Mouse (Mus musculus) CD4-positive helper T cell, adult 2 months (primary cell): ENCODE results near the gene Pik3c2a.
"Not testable (repeated sequence)": the region's sequence is repeated elsewhere in the genome, so short reads cannot be mapped to it uniquely, and the experiment has no call there.

Experiments
- DNase-seq: peaks from one replicate; pipeline ENCODE4 v3.0.0-alpha.2; 2012; ENCODE audit warnings: low read depth, missing footprints, low spot score

Pik3c2a gene

DNA sequence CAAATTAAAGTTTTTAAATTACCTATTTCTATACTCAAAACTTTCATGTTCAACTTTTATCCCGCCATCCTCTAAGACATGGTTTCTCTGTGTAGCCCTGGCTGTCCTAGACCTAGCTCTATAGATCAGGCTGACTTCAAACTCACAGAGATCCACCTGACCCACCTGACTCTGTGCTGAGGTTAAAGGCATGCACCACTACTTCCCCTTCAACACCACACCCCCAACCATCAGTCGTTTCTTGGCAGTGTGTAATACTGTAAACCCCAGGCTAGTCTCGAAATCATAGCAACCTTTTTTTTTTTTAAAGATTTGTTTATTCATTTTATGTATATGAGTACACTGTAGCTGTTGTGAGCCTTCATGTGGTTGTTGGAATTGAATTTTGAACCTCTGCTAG lies 50.9 kb downstream of the Pik3c2a start:
- DNase-seq, result no peak

DNA sequence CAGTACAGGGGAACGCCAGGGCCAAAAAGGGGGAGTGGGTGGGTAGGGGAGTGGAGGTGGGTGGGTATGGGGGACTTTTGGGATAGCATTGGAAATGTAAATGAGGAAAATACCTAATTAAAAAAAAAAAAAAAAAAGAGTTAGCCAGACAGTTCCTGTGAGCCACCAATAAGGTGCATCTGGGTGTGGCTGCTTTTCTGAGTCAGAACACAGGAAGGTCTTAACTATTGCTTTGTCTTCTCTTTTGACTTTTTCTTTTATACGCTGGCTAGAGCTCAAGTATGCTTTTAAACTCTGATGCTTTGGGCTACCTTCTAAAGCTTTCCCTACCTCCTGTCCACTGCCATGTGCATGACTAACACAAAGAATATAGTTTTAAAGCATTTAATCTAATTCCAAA lies 55.9 kb downstream of the Pik3c2a start:
- not testable (repeated sequence) for DNase-seq

DNA sequence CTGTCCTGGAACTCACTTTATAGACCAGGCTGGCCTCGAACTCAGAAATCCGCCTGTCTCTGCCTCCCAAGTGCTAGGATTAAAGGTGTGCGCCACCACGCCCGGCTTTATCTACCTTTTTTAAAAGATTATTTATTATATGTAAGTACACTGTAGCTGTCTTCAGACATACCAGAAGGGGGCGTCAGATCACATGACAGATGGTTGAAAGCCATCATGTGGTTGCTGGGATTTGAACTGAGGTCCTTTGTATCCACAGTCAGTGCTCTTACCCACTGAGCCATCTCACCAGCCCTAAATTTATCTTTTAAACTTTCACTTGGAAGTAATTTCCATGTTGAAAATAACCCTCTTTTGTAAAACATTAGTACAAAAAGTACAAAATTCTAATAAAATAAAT lies 64.1 kb downstream of the Pik3c2a start:
- not testable (repeated sequence) for DNase-seq

DNA sequence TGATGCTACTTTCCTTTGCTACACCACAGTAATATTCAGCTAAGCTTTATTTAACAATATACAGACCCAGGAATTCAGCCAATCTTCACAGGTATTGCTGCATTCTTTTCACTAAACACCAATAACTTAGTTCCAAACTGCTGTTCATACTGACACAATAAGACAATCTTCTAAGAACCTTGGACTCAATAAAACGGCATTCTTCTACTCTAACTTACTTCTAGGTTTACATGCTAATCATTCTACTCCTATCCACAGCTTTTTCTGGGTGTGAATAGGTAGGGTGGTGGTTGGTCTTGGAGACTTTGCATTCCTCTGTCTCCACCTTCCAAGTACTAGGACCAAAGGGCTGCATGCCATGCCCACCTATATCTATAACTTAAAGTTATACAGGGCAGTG lies 69.0 kb downstream of the Pik3c2a start:
- no peak for DNase-seq

DNA sequence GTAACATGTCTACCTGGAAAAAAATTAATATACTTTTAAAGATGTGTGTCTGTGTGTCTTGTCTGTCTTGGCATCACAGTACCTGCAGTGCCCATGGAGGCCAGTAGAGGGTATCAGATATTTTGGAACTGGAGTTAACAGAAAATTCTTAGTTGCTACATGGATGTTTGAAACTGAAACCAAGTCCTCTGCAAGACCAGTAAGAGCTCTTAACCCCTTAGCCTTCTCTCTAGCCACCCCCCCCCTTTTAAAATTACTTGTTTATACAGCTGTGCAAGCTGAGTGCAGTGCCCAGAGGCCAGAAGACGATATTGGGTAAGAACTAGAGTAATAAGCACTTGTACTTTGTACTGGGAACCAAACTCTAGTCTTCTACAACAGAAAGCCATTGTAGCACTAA lies 107.0 kb downstream of the Pik3c2a start:
- DNase-seq, result peak; percentile 81

DNA sequence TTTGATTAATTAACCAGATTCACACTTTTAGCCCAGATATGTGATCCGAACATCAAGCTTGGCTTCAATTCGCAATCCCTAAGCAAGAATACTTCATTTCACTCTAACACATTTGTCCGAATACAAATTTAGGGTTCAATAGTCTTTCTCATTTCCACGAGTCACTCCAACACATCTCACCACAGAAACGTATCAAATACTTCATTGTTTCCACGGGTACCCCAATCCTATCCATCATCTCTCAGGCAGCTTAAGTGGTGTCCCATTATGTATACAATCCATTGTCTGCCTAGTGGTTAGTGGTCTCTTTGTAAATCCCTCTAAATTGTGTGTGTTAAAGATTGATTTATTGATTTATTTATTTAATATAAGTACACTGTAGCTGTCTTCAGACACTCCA lies 108.1 kb downstream of the Pik3c2a start:
- no peak for DNase-seq

DNA sequence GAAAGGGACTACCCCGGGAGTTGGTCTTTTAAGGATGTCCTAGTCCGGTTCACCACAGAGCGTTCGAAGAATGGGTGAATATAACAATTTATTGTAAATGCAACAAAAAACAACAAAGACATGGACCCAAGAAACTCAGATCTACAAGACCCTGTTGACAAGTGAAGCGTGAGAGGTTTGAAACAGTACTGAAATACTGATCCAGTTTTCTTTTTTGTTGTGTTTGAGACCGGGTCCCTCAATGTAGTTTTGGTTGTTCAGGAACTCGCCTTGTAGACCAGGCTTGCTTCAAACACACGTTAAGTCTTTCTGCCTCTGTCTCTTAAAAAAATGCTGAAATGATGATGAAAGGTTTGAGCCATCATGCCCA lies 108.6 kb downstream of the Pik3c2a start:
- no peak for DNase-seq

DNA sequence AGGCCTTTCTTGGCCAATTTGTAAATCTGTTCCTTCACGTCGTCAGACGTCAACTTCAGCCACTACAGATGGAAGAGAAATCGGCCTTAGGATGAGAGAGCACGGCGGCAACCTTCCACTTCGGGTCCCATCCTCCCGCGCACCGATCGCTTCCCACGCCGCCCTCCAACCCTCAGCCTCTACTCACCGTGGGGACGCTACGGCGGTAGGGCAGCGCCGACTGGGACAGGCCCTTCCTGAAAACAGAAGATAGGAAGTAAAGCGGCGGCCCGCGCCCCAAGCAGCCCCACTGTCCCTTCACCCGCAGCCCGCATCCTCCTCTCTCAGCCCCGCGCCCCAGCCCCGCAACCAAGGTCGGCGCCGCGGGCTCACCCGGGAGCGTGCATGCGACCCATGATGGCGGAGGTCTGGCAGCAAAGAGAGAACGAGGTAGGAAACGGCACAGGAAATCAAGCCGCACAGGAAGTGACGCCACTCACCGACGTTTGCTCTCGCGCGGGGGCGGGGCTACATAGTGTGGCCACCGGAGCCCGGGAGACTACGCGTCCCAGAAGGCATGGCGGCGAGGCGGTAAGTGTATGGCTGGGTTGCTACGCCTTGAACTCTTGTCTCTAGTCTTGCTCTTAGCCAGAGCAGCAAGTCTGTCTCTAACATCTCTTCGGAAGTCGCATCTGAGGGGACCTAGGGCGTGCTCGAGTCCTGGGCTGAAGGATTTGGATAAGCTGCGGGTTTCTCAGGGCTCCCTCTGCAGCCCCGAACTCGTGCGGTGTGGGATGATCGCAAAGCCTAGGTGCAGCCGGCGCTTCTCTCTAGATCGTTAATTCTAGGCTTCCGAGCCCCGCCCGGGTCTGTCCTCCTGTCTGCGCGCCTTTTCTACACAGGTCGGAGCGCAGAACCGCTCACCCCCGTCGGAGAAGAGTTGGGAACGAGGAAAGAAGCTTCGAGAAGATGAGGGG lies 109.3 kb downstream of the Pik3c2a start, which contains the start of gene Rps13:
TSS of gene Rps13 (minus strand) at position 483 of the 956 bp plus-strand sequence.
- peak; percentile 96 for DNase-seq

DNA sequence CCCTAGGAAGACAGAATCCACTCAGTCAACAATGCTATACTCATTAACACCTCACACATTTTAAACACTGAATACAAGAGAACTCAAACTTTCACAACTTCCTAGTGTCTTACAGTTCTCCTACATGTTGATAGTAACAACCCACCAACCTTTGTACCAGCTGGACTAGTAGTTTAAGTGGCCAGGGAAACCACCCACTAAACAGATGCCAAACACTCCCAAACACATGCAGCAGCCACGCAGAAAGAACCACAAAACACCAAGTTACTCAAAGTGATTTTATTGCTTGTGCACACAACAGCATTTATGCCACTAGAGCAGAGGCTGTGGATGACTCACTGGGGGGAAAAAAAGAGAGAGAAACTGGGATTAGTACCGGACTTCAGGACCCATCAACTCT lies 112.0 kb downstream of the Pik3c2a start:
- DNase-seq, result no peak

DNA sequence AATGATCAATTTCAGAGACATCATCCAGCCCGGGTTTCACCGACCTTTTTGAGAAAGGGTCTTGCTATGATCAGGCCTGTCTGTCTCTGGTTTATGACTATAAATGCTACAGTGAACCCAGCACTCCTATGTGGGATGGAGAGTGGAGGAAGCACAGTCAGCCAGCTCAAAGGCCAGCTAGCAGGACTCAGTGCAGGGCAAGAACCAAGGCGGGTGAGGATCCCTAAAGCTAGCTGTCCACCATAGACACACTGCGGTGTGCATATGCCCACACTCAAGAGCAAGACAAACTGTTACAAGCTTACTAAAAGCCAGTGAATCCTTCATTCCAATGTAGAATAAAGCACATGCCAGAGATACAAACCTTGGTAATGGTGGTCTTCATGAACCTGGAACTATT lies 113.4 kb downstream of the Pik3c2a start:
- DNase-seq, result no peak

DNA sequence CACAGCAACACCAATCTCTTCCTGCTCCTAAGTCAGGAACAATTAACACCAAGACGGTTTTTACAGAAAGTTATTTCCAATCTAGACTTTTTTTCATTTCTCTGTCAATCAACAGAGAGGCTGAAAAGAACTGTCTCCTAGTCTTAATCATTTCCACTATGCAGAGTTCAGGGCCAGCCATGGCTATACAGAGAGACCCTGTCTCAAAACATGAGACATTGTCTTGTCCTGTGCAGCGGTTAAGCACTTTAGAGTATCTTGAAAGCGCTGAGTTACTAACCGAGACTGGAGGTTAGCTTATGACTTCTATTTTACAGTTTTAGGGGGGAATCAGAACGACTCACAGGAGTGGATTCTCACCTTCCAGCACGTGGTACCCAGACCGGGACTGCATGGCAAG lies 114.5 kb downstream of the Pik3c2a start:
- DNase-seq, result no peak

DNA sequence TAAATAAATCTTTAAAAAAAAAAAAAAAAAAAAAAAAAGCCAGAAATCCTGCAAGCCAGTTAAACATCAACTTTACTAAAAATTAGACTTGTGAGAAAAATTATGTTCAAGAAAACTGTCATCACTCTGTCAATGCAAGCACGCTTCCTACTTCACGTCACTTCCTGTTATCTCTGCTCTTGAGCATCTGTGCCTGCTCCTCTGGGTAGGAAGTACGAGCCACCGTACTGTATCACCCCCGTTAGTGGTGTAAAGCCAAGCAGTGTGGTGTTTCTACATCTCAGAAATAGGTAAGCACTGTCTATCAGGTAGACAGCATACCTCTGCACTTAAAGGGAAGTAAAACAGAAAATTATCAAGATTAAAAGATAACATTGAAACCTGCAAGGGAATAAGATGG lies 115.3 kb downstream of the Pik3c2a start:
- DNase-seq, result peak; percentile 81

DNA sequence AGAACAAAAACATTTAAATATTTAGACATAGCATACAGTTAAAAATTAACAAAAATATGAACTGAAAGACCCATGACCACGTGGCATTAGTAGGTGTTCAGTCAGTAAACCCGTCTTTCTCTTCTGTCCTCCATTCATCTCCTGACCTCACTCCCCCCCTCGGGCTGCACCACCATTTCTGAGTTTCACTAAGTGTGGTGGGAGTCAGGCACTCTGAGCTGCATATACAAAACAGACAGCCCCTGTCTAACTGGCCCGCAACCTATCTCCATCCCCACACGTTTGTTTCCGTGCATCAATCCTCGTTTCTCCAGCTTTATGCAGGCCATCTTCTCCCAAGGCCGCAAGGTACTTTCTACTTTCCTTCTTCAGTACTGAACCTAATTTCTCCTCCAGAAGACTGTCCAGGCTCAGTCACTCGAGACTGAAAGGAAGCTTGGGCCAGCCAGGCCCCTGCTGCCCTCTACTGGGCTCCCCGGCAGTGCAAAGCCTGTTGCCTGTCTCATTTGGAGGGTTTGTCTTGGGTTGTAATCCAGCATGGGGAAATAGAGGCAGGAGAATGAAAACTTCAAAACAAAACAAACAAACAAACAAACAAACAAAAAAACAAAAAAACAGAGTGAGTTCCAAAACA lies 119.8 kb downstream of the Pik3c2a start:
- peak; percentile 47 for DNase-seq

DNA sequence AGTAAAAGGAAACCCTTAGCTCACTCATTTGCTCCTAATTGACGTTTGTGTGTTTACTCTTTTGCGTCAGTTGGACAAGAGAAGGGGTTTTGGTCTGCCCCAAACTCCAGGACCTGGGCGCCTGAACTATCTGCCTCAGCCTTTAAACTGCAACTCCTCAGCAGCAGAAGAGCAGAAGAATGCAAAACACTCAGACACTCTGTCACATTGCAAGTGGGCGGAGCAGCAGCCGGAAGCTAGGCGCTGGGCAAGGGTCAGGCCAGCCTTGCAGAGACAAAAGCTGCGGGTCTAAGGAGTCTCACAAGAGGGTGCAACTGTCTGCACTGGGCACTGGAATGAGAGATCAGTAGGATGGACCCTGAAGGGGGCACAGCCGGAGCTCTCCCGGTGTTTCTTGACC lies 133.8 kb downstream of the Pik3c2a start:
- DNase-seq, result peak; percentile 34

DNA sequence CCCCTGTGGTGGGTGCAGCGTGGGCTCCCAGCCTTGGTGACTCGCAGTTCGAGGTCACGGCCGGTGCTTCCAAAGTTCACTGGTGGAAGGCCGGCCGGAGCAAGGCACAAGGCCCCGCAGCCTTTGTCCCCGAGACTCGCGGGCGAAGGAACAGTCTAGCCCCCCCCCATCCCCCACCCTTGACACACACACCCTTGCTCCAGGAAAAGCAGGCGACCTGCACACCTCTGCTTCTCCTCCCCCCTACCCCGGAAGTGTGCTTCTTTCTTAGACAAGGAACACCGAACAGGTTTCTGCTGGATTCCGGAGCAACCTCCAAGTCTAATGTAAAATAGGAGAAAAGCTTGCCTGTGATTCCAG lies 134.6 kb downstream of the Pik3c2a start:
- peak; percentile 46 for DNase-seq

DNA sequence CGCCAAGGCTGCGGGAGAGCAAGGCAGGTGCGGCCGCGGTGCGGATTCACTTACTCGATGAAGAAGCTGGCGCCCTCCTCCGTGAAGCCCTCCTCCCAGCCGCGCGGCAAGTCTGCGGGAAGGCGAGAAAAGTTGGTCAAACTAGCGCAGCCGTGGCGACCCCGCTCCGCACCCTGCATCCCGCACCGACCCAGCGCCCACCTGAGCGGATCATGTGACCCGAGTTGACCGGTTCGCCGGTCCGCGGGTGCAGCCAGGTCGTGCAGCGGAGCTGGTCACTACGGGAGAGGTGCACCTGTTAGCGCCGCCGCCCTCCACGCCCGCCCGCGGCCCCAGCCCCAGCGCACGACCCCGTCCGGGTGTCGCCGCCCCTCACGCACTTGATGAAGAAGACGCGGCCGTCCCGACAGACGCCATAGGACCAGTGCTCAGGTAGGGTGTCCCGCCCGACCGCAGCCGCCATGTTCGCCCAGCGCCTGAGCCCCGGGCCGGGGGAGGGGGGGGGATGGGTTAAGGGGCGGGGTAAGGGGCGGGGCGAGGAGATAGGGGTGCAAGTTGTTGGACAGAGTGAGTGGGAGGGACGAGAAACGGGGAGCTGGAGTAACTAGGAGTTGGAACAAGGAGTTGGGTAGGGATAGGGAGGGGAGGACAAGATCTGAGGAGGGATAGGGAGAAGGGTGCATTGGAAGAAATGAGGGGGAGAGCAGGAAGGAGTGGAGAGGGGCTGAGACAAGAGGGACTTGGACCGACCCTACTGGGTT lies 135.2 kb downstream of the Pik3c2a start, which contains the start of gene Plekha7:
TSS of gene Plekha7 (minus strand) at position 506 of the 761 bp plus-strand sequence.
- DNase-seq, result peak; percentile 67

DNA sequence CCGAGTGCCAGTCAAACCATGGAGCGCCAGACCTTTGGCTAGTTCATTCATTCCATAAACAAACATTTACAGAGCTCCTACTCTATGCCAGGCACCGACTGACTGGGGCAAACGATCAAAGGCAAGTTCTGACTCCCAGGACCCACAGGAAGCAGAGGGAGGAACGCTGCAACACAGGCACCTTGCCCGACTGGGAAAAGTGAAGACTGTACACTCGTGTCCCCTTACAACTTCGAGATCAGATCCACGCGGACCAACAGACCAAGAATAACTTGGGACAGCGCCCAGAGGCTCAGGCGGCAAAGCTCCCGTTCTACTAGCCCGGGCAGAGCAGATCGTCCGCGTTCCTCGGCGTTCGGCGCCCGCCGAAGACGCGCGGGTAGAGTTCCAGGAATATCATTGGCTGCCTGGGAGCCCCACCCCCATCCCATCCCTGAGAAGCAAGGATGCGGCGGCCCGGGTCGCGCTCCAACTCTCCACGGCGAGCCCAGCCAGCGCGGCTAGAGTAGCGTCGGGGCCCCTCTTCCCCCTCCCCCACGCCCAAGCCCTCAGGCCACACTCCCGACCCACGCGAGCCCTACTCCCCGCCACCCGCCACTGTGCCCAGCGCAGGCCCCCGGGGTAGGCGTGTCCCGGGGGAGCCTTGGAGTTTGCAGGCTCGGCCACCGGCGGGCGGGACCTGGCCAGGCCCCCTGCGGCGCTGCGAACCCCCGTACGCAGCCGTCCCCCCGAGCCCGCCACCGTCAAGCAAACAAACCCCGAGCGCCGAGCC lies 136.0 kb downstream of the Pik3c2a start:
- DNase-seq, result peak; percentile 53

DNA sequence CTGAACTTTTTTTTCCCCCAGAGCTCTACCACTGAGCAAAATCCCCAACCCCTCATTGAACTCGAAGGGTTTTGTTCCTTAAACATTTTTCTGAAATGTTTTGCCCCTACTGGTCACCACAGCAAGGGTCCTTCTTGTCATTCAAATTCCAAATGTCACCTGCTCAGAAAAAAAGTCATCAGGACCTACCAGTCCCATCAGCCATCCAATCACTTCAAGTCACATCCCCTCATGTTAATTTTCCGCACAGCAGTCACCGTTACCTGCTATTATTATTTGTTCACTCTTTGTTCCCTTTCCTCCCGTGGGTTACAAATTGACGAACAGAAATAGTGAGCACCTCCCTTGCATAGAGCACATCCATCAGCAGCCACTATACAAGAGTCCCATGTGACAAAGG lies 136.6 kb downstream of the Pik3c2a start:
- no peak for DNase-seq

DNA sequence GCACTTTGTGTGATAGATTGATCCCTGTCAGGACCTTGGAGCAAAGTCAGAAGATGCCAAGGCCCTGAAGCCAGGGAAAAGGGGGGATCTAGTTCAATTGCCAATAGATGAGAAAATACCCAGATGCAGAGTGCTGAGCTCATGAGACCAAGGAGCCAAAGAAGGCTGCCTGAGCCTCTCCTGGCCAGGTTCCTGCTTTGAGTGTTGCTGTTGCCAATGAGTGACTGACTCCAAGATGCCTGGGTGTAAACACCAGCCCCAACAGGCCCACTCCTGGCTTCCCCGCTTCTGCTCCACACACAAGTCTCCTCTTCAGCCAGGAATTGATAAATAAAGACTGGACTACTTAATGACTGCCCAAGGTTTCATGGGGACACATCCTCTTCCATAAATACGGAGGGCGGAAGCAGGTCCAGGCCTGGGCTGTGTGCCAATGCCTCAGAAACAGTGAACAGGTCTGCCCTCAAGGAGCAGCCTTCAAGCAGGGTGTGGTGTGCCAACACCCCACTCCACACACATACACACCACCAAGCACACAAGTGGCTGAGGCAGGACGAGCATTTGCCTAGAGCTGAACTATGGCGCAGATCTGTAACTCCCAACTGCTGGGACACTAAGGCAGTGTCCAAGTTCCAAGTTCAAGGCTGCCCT lies 141.5 kb downstream of the Pik3c2a start:
- DNase-seq, result no peak

DNA sequence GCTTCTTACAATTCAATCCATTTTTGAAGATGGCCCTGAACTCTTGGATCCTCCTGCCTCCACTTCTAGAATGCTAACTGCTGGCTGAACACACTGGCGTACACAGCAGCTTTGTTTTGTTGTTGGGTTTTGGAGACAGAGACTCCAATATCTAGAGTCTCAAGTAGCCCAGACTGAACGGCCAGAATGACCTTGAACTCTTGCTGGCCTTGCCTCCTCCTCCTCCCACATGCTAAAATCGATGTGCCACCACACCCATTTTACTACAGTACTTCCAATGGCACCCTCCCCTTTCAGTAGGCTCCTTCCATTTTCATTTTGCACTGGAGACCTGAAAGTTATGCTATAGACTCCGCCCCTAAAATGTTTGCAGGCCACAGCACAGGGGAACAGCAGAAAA lies 142.1 kb downstream of the Pik3c2a start:
- no peak for DNase-seq

DNA sequence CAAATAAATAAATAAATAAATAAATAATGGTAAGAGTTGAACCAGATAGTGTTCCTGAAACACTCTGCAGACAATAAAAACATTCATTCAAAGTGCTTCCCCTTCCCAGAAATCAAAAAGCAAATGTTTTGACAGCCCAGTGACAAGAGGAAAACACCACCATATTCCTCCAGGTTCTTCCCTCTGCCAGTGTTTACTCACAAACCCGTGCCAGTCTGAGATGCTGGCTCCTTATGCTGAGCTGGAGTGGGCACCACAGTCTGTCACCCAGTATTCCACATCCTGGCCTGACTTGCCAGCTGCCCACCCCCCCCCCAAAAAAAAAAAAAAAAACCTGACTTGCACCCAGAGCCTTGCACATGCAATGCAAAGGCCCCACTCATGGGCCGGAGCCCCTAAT lies 144.4 kb downstream of the Pik3c2a start:
- DNase-seq, result no peak
